Mouse (Mus musculus) MEL (cell line): ENCODE results near the gene Epha5. TPM values are rescaled to one million over a fixed set of nuclear protein-coding genes. Genes with fewer than 3 reads are reported as not detected.

Experiments
- DNase-seq: peaks from one replicate; pipeline ENCODE4 v3.0.0; 2011; ENCODE audit warnings: low read depth, low spot score
- H3K27ac ChIP-seq: 2 replicates; pipeline ENCODE4 v1.5.1; 2012; ENCODE audit warnings: low read depth, mild to moderate bottlenecking, control low read depth, low read length, moderate library complexity; ENCODE audit not compliant: control insufficient read depth
- H3K27me3 ChIP-seq, 2 experiments: fragments of 150-350 bp in 1 of 2; sonication (generic) in 1 of 2; 2 replicates each; pipeline ENCODE4 v1.6.1; 2012; ENCODE audit warnings: low read length in 2 of 2, mild to moderate bottlenecking in 2 of 2, improper control_type of control experiment in 1 of 2, moderate library complexity in 1 of 2; ENCODE audit not compliant: insufficient read depth in 2 of 2, control insufficient read depth in 1 of 2
- H3K36me3 ChIP-seq, 2 experiments: 2 replicates each; pipeline ENCODE4 v1.6.1; 2012 to 2014; ENCODE audit warnings: low read length in 2 of 2, improper control_type of control experiment in 1 of 2, inconsistent platforms in 1 of 2, mild to moderate bottlenecking in 1 of 2; ENCODE audit not compliant: insufficient read depth in 2 of 2, control insufficient read depth in 1 of 2
- H3K4me1 ChIP-seq, 2 experiments: fragments of 150-350 bp in 1 of 2; sonication (generic) in 1 of 2; 2 replicates each; pipeline ENCODE4 v1.6.1; 2012; ENCODE audit warnings: low read length in 2 of 2, improper control_type of control experiment in 1 of 2, mild to moderate bottlenecking in 1 of 2; ENCODE audit not compliant: insufficient read depth in 2 of 2, control insufficient read depth in 1 of 2
- H3K4me3 ChIP-seq, 2 experiments: fragments of 150-350 bp in 1 of 2; sonication (generic) in 1 of 2; 2 replicates each; pipeline ENCODE4 v1.5.1; 2012; ENCODE audit warnings: low read depth in 2 of 2, low read length in 2 of 2, mild to moderate bottlenecking in 2 of 2, moderate library complexity in 2 of 2, control low read depth in 1 of 2, improper control_type of control experiment in 1 of 2; ENCODE audit not compliant: control insufficient read depth in 1 of 2, insufficient read depth in 1 of 2
- H3K79me2 ChIP-seq: 2 replicates; pipeline ENCODE4 v1.6.1; 2012; ENCODE audit warnings: mild to moderate bottlenecking, low read length, moderate library complexity; ENCODE audit not compliant: control insufficient read depth, poor library complexity, insufficient read depth
- H3K9ac ChIP-seq: 2 replicates; pipeline ENCODE4 v1.6.1; 2012; ENCODE audit warnings: low read depth, mild to moderate bottlenecking, control low read depth, low read length, moderate library complexity; ENCODE audit not compliant: control insufficient read depth, poor library complexity, severe bottlenecking
- H3K9me3 ChIP-seq: fragments of 150-350 bp; sonication (generic); replicated peaks from 2 replicates; pipeline ENCODE4 v1.6.1; 2012; ENCODE audit warnings: mild to moderate bottlenecking, low read length, improper control_type of control experiment, moderate library complexity; ENCODE audit not compliant: insufficient read depth
- GATA1 ChIP-seq: IDR thresholded peaks from 2 replicates; pipeline ENCODE4 v1.6.1; 2011; ENCODE audit warnings: low read depth, low read length, improper control_type of control experiment
- KAT2A ChIP-seq: conservative IDR thresholded peaks from 2 replicates; pipeline ENCODE4 v1.6.1; 2012; ENCODE audit warnings: low read depth, low read length, improper control_type of control experiment, inconsistent platforms
- NELFE ChIP-seq: IDR thresholded peaks from 2 replicates; pipeline ENCODE4 v1.6.1; 2011; ENCODE audit warnings: low read depth, low read length, improper control_type of control experiment
- TBP ChIP-seq: IDR thresholded peaks from 2 replicates; pipeline ENCODE4 v1.8.0; 2011; ENCODE audit warnings: low read depth, low read length, improper control_type of control experiment
- ZNF384 ChIP-seq: IDR thresholded peaks from 2 replicates; pipeline ENCODE4 v1.6.1; 2012; ENCODE audit warnings: low read depth, mild to moderate bottlenecking, inconsistent platforms, low read length, improper control_type of control experiment
- polyA plus RNA-seq, 2 experiments: library from polyadenylated mRNA; stranded (reverse) in 1 of 2; unstranded in 1 of 2; fragments of >175 nt in 1 of 2; fragments of >200 nt in 1 of 2; gene quantifications; 2 replicates each; pipeline versions ENCODE4 v1.2.1 to v1.2.4; 2012; ENCODE audit warnings: low replicate concordance in 2 of 2, low read depth in 1 of 2; ENCODE audit not compliant: insufficient read length in 2 of 2, insufficient read depth in 1 of 2, missing spikeins in 1 of 2
- total RNA-seq: library from RNA; depleted of rRNA; stranded (reverse); fragments of 300-350 nt; gene quantifications from 2 replicates; pipeline ENCODE4 v1.2.3, GENCODE M21; 2012

The Epha5 gene
- total and polyA plus RNA-seq, 3 experiments, result not detected

DNA sequence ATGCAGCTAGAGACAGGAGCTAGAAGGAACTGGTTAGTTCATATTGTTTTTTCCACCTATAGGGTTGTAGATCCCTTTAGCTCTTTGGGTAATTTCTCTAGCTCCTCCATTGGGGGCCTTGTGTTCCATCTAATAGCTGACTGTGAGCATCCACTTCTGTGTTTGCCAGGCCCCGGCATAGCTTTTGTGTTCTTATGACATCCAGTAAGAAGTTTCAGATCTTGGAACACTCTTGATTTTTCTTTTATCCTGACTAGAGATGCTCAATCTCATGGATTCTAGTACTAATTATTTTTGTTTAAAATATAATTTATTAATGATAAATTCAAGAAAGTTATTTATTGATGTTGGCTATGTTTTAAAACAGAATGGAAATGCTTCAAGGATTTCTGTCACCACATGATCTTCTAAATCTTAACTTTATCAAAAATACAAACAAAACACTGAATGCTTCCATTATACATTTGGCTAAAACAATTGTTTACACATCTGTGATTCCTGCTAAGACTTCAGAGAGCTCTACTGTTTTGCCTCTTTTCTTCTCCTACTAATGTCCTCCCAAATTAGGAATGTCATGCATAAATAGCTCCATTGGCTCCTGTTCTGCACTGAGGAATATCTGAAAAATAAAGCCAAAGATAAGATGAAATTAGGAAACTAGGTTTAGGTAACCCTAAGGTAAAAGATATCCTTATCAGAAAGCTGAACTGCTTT is 379.8 kb downstream of the Epha5 start:
- Histone ChIP-seq H3K9ac (no peak overlapping the region), H3K4me3 (no peak overlapping the region), H3K27ac (no peak overlapping the region), H3K36me3 (no peaks in the 10 kb centered on the region)
- DNase-seq, result no peak
- TF ChIP-seq NELFE (no peak), ZNF384 (no peak), KAT2A (no peak), GATA1 (no peak), TBP (no peak)
- TF ChIP-seq, all 39 proteins: peak for 0
- no peaks in the 10 kb centered on the region for H3K79me2 ChIP-seq
- H3K4me1 ChIP-seq, result no peaks in the 10 kb centered on the region
- H3K27me3 ChIP-seq, result no peaks in the 10 kb centered on the region
- no peaks in the 10 kb centered on the region for H3K9me3 ChIP-seq
